Mouse (Mus musculus) layer of hippocampus, postnatal 25 days (tissue): ENCODE results near the gene Ptprg. TPM values are rescaled to one million over a fixed set of nuclear protein-coding genes. Genes with fewer than 3 reads are reported as not detected.
"Not testable (repeated sequence)": the region's sequence is repeated elsewhere in the genome, so short reads cannot be mapped to it uniquely, and the experiment has no call there.

ENCODE experiments used
- DNase-seq, 2 experiments: peaks; one replicate each; pipeline ENCODE4 v3.0.0; 2022; ENCODE audit warnings: mixed read lengths in 2 of 2, low spot score in 1 of 2; ENCODE audit errors: extremely low spot score in 1 of 2
- total RNA-seq, 2 experiments: library from RNA; stranded (reverse); gene quantifications; 2 replicates each; pipeline ENCODE4 v1.2.3; 2021

Ptprg gene
- total RNA-seq, 2 experiments from 2014 or later: 109 to 133 TPM

DNA sequence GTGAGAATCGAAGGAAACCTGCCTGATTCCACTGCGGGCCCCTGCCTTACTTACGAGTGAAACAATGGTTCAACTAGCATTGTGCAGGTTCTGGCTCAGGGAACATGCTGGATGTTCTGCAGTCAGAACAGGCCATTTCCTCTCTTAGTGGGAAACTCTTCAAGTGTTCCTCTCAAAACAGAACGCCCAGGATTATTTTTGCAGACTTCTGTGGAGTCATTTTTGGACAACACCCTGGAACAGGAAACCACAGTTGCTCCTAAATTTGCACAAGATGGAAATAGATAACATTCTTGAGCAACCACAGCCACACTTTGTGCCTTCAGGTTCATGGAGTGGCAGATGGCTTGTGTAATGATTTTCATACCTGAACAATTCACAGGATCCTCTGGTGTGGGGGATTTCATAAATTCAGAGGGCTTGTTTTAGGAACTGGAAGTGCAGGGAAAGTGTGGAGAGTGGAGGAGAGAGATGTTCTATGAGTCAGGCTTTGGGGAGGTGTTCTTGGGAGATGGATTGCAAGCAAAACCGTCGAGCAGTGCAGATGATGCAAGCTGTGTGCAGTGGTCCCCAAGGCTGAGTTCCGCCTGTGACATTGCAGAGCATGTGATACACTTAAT lies 257.9 kb downstream of the Ptprg start:
- DNase-seq: no peak

DNA sequence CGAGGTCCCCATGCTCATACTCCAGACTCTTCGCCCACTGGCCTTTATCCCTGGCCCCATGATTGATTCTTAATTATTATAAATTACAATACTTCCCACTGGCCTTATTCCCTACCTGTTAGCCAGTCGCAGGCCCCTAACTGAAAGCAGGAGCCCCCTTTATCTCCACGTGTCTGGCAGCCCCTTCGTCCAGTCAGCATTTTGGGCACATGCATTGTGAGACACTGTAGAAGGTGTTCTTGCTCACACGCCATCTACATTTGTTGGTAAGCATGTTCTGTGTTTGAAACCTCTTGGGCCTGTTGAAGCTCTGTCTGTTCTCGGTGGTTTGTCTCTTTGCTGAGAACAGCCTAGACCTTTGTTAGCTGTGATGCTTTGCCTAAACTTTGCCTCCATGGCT lies 259.0 kb downstream of the Ptprg start:
- no peak for DNase-seq

- not testable (repeated sequence) for DNase-seq
Observed at GRCm38 (mm10) chr14:11814811-11815210, 261.5 kb downstream of the Ptprg start.

- no peak for DNase-seq
Observed at GRCm38 (mm10) chr14:11817236-11817635, 263.9 kb downstream of the Ptprg start.

- no peak for DNase-seq
Observed at GRCm38 (mm10) chr14:11818054-11818453, 264.7 kb downstream of the Ptprg start.

DNA sequence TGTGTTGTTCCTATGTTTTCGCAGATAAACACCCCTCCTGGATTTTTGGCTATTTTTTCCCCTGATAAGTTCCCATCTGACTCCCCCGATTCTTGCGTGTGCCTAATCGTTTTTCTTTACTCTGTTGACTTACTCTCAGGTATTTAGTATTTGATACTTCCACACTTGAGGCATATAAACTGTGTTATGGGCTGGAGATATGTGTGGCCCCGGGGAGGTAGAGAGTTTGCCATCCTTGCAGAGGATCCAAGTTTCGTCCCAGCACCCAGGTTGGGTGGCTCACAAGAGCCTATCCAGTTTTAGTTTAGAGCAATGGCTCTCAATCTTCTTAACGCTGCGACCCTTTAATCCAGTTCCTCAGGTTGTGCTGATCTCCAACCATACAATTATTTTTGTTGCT lies 265.4 kb downstream of the Ptprg start:
- no peak for DNase-seq

GRCm38 (mm10) chr14:11819326-11819725 lies 266.0 kb downstream of the Ptprg start:
- DNase-seq: no peak

DNA sequence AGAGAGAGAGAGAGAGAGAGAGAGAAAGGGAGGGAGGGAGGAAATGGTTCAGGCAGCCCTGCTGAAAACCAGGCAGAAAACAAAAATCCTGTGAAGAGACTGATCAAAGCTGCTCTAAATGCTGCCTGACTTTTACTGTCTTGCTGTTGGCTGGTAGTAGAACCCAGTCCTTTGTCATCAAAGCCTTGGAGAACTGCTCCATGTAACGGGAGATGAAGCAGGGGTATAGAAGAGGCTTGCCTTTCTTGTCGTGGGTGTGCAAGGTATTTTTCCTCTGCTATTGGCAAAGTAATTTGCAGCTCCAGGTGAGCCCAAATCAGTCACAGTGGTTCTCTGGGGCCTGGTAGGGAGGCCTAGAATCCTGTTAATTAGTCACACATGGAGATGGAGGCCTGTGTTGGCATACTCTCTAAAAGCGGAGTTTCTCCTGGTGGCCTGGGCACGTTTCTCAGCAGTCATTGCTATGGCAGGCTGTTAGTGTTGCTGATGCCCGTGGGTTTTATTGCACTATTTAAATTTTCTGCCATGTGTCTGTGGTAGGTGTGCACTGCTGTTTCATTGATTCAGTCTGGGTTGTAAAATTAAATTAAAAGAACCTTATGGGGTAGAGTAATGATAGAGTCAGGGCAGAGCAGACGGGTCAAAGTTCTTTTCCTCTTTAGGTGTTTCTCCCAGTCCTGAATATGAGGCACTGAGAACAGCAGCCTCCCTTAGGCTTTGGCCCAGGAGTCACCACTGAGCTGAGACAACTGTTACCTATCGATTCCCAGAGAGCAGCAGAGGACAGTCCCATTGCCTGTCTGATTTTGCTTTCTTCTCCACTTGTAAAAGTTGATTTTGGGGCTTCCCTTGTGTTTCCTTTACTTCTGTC lies 269.7 kb downstream of the Ptprg start:
- DNase-seq: no peak

DNA sequence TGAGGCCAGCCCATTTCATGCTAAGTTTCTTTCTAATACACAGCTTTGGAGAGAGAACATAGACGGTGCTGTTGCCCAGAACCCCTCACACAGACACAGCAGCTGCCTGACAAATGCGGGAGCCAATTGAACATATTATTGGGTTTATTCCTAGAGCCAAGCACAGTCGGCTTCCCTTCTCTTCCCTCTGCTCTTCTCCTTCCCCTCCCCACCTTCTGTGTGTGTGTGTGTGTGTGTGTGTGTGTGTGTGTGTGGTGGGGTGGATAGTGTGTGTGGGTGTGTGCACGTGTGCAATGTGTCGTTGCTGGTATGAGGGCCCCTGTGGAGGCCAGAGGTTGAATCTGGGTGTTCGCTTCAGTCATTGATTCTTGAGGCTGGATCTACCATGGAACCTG lies 270.4 kb downstream of the Ptprg start:
- peak in 1 of 2 experiments; percentile 27 for DNase-seq

DNA sequence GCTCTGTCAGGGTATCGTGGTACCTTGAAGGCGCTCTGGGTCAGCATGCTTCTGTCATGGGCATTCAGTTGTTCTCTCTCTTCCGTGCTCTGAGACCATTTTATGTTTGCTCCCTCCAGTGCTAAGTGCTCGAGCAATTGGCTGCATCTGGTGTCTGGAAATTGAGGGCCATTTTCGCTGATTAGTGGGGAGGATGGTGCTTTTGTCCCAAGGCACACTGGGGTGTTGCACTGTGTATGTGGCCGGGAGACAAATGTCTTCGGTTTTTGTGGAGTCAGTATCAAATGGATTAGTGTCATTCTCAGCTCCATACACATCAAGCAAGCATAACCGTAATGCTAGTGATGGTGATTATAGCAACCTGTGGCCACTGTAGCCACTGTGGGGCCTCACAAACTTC lies 271.6 kb downstream of the Ptprg start:
- no peak for DNase-seq

GRCm38 (mm10) chr14:11825551-11825950 lies 272.2 kb downstream of the Ptprg start:
- DNase-seq: no peak

GRCm38 (mm10) chr14:11828086-11828485 lies 274.8 kb downstream of the Ptprg start:
- no peak for DNase-seq

DNA sequence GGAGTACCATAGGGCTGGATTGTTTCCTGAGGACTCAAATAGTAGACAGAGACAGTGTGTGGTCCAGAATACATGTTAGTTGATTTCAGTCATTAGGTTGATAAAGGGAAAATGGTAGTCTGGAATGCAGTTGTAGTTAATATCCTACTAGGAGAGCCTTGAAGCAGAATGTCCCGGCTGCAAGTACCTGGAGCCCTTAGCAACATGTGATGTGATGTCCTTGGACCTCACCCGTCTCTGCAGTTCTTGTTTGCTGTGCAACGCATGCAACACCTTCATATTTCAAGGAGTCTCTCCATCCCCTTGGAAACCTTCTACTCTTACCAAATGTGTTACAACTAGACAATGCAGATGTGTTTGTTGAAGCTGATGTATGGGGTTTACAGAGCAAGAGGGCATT lies 280.3 kb downstream of the Ptprg start:
- DNase-seq: no peak

DNA sequence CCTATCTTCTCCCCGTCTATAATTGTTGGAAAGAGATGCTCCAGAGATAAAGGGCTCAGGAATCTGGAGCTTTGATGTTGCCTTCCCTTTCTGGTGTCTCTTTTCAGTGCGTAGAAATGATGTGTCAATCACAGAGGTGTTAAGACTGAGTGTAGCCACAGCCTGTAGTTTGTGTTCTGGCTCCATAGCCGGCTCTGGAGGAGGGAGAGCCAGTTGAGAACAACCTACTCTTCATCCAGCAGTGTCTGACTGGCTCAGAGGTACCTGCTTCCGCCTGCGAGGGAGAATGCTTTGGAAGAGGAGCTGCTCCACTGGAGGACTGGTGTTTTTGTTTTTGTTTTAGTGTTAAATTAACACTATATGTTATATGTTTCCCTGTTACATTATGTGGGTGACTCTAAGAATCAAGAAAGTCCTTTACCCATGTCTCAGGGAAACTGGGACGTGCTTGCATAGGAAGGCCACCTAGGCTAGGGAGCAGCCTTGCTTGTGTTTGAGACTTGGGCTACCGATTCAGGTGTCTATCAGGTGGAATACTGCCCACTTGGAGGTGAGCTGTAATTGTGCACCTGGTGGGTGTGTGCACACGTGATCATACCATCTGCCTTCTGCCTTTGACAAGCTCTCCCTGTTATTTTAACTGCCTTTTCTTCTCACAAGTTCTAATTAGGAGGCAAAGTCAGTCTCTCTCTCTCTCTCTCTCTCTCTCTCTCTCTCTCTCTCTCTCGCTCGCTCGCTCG lies 282.5 kb downstream of the Ptprg start:
- no peak for DNase-seq

GRCm38 (mm10) chr14:11837714-11838113 lies 284.4 kb downstream of the Ptprg start:
- DNase-seq: no peak

DNA sequence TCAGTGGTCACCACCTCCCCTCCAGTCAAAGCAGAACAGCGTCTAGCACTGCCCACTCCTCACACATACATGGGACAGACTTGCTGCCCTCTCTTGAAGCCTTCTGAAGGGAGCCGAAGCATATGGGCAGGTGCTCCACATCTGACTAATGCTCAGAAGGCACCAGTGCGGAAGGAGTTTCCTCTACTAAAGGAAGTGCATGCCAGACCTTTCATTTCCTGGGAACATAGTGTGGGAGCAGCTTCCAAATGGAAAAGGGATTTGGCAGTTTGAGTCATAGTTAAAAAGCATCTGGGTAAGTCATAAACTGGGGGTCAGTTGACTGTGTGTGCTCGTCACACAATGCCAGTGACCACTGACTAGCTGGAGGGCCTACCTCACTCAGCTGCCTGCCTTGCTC lies 288.3 kb downstream of the Ptprg start:
- DNase-seq: no peak

- no peak for DNase-seq
Observed at GRCm38 (mm10) chr14:11852896-11853295, 299.6 kb downstream of the Ptprg start.

DNA sequence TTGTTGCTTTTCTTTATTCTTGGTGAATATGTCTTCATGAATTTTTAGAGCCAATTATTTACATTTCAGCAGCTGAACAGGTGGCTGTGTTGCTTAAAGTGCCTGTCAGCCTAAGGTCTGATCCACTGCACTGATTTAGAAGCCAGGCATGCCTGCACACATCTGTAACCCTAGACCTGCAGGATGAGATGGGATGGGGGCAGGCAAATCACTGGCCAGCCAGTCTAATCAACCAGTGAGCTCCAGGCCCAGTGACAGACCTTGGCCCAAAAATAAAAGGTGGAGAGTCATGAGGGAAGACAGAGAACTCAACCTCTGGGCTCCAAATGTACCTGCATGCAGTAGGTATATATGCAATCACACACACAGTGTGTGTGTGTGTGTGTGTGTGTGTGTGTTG lies 302.2 kb downstream of the Ptprg start:
- no peak for DNase-seq

DNA sequence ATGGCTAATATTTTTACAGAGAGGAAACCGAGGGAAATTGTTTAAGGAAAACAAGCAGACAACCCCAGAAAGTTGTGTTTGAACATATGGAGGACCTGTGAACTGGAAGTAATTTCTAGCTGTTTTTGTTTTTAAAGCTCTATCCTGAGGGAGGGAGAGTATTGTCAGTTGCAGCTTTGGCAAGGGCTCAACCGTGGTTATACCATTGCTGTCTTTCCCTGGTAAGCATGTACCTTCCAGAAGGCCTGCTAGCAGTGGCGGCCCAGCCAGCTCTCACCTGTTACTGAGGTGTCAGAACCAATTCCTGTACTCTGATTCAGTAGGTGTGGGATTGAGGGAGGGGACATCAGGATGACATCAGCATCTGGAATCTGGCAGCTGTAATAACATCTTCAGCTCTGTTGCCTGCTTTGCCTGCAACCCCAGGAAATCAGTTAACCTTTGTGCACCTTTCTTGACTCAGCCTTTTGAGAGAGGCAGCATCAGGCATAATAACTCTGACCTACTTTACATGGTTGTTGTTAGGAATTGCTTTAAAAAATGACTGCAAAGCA lies 304.7 kb downstream of the Ptprg start:
- no peak for DNase-seq

- DNase-seq: no peak
Observed at GRCm38 (mm10) chr14:11863286-11863685, 310.0 kb downstream of the Ptprg start.

DNA sequence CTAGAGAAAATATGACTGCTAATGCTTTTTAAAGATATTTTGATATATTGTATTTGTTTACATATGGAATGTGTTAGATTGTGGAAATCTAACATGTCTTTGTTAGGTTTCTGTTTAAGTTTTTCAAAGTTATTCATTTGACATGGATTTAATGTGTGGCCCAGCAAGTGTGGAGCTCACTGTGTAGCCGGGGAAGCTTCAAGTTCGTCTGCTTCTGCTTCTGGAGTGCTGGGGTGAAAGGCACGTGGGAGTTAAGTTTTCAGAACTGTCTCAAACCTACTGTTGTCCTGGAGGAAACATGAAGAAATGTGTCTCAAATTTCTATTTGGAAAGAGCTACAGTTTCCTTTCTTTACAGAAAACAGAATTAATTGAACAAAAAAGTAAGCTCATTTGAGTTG lies 311.5 kb downstream of the Ptprg start:
- DNase-seq: no peak
